Mouse (Mus musculus): Measurements from ENCODE around the gene Tmem200b. TPM values are rescaled to one million over a fixed set of nuclear protein-coding genes. Genes with fewer than 3 reads are reported as not detected.

Gene Tmem200b
- total RNA-seq, 1 experiment: 1.8 TPM

- in situ Hi-C loops (cut with MboI; ENCODE audit: low sequenced_read_pairs in 2 of 2, unreplicated experiment in 2 of 2): no loop called here
- Histone ChIP-seq H3K27ac (ENCODE audit: insufficient read depth, low read depth, low read length, poor library complexity, severe bottlenecking) (no peak overlapping the region), H3K4me1 (ENCODE audit: control insufficient read depth in 2 of 2, insufficient read depth in 2 of 2, low read length in 2 of 2, poor library complexity in 1 of 2) (peaks cover 5 to 24% of the 10 kb centered on the region in 2 experiments; a peak in 3 of 4 replicates), H3K9ac (ENCODE audit: insufficient read depth, low read depth, low read length, poor library complexity, severe bottlenecking) (no peak overlapping the region), H3K4me3 (ENCODE audit: insufficient read depth in 1 of 2, low read depth in 1 of 2, low read length in 2 of 2, poor library complexity in 1 of 2, severe bottlenecking in 1 of 2) (no peak overlapping the region; a peak in 1 of 4 replicates), H3K36me3 (ENCODE audit: control insufficient read depth, insufficient read depth, low read length, poor library complexity, severe bottlenecking) (no peaks in the 10 kb centered on the region), H3K9me3 (ENCODE audit: control insufficient read depth, insufficient read depth, low read depth, low read length) (no peaks in the 10 kb centered on the region)
- DNase-seq (ENCODE audit: low read depth, low spot score): no peak
- TF ChIP-seq ZC3H11A (IDR thresholded peaks at IDR 0.05; ENCODE audit: borderline replicate concordance, low read depth, low read length) (peak; percentile 43; the same call in 1 of the 2 replicates), HCFC1 (IDR thresholded peaks at IDR 0.05; ENCODE audit: borderline replicate concordance, insufficient read depth, low read length) (no peak)
These were observed 5.1 kb upstream of the Tmem200b start for GRCm38 (mm10) chr4:131916425-131916824.

DNA sequence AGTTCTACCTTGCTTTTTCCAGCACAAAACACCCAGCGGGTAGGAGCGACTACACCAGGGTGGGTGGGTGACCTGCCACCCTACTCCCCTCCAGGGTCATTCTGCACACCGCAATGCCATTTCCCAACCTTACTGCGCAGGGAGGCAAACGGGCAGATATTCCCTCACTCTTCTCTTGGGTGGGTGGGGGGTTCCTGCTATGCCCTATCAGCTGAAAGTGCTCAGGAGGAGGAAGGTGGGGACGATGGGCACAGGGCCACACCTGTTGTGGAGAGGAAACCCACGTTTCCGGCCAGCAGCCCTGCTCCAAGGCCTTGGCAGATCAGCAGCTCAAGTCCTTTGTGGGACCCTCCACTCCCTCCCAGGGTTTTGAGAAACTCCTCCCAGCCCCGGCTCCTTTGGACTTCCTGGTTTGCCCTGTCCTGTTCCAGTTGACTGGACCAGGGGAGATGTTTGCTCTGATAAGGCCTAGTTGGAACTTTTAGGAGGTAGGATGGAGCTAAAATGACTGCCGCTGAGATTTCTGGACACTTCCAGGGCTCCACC, 4.5 kb upstream of the Tmem200b start:
- DNase-seq (ENCODE audit: low read depth, low spot score): no peak
- no peak for TF ChIP-seq MAFK (IDR thresholded peaks at IDR 0.05; ENCODE audit: insufficient read depth, low read depth, low read length)
- TF ChIP-seq CHD2 (IDR thresholded peaks at IDR 0.05; ENCODE audit: low read depth, low read length): no peak
- no peak for TF ChIP-seq ZNF384 (IDR thresholded peaks at IDR 0.05; ENCODE audit: low read depth, low read length)
- no peak for TF ChIP-seq ZC3H11A (IDR thresholded peaks at IDR 0.05; ENCODE audit: borderline replicate concordance, low read depth, low read length)
- no peak for TF ChIP-seq HCFC1 (IDR thresholded peaks at IDR 0.05; ENCODE audit: borderline replicate concordance, insufficient read depth, low read length)
- H3K9me3 ChIP-seq (ENCODE audit: control insufficient read depth, insufficient read depth, low read depth, low read length): no peaks in the 10 kb centered on the region
- H3K4me3 ChIP-seq (ENCODE audit: insufficient read depth in 1 of 2, low read depth in 1 of 2, low read length in 2 of 2, poor library complexity in 1 of 2, severe bottlenecking in 1 of 2): no peak overlapping the region
- in situ Hi-C loops (cut with MboI; ENCODE audit: low sequenced_read_pairs in 2 of 2, unreplicated experiment in 2 of 2): no loop called here
- no peaks in the 10 kb centered on the region for H3K36me3 ChIP-seq (ENCODE audit: control insufficient read depth, insufficient read depth, low read length, poor library complexity, severe bottlenecking)
- H3K4me1 ChIP-seq (ENCODE audit: control insufficient read depth in 2 of 2, insufficient read depth in 2 of 2, low read length in 2 of 2, poor library complexity in 1 of 2): peaks cover 4 to 22% of the 10 kb centered on the region in 2 experiments; a peak in 3 of 4 replicates
- H3K27ac ChIP-seq (ENCODE audit: insufficient read depth, low read depth, low read length, poor library complexity, severe bottlenecking): no peak overlapping the region
- no peak overlapping the region for H3K9ac ChIP-seq (ENCODE audit: insufficient read depth, low read depth, low read length, poor library complexity, severe bottlenecking)

DNA sequence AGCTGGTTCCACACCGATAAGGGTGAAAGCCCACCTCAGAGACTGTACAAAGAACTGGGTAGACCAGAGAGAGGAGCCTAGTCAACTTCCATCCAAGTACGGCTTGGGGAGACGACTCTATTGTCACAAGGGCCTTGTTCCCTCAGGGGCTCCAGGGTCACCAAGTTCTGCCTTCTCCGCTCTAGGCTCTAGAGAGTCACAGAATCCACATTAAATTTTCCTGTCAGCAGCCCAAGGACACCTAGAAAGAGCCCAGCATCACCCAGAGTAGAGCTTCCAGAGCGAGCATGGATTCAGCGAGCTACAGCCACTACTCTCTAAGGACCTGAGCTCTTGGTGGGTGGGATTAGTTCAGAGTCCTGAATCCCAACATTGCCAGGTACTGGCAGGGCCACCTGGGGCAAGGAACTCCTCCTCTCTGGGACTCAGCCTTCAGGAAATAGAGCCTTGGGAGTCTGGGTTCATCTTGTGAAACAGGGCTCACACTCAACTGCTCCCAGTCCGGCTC, 3.5 kb upstream of the Tmem200b start:
- in situ Hi-C loops (cut with MboI; ENCODE audit: low sequenced_read_pairs in 2 of 2, unreplicated experiment in 2 of 2): no loop called here
- no peak overlapping the region for H3K27ac ChIP-seq (ENCODE audit: insufficient read depth, low read depth, low read length, poor library complexity, severe bottlenecking)
- no peak for DNase-seq (ENCODE audit: low read depth, low spot score)
- TF ChIP-seq HCFC1 (IDR thresholded peaks at IDR 0.05; ENCODE audit: borderline replicate concordance, insufficient read depth, low read length): no peak
- no peak for TF ChIP-seq ZC3H11A (IDR thresholded peaks at IDR 0.05; ENCODE audit: borderline replicate concordance, low read depth, low read length)
- no peak for TF ChIP-seq ZNF384 (IDR thresholded peaks at IDR 0.05; ENCODE audit: low read depth, low read length)
- no peak for TF ChIP-seq CHD2 (IDR thresholded peaks at IDR 0.05; ENCODE audit: low read depth, low read length)
- TF ChIP-seq MAFK (IDR thresholded peaks at IDR 0.05; ENCODE audit: insufficient read depth, low read depth, low read length): no peak
- no peaks in the 10 kb centered on the region for H3K9me3 ChIP-seq (ENCODE audit: control insufficient read depth, insufficient read depth, low read depth, low read length)
- no peak overlapping the region for H3K9ac ChIP-seq (ENCODE audit: insufficient read depth, low read depth, low read length, poor library complexity, severe bottlenecking)
- peaks cover 4 to 21% of the 10 kb centered on the region in 2 experiments; a peak in 3 of 4 replicates for H3K4me1 ChIP-seq (ENCODE audit: control insufficient read depth in 2 of 2, insufficient read depth in 2 of 2, low read length in 2 of 2, poor library complexity in 1 of 2)
- H3K36me3 ChIP-seq (ENCODE audit: control insufficient read depth, insufficient read depth, low read length, poor library complexity, severe bottlenecking): no peaks in the 10 kb centered on the region
- no peak overlapping the region for H3K4me3 ChIP-seq (ENCODE audit: insufficient read depth in 1 of 2, low read depth in 1 of 2, low read length in 2 of 2, poor library complexity in 1 of 2, severe bottlenecking in 1 of 2)

DNA sequence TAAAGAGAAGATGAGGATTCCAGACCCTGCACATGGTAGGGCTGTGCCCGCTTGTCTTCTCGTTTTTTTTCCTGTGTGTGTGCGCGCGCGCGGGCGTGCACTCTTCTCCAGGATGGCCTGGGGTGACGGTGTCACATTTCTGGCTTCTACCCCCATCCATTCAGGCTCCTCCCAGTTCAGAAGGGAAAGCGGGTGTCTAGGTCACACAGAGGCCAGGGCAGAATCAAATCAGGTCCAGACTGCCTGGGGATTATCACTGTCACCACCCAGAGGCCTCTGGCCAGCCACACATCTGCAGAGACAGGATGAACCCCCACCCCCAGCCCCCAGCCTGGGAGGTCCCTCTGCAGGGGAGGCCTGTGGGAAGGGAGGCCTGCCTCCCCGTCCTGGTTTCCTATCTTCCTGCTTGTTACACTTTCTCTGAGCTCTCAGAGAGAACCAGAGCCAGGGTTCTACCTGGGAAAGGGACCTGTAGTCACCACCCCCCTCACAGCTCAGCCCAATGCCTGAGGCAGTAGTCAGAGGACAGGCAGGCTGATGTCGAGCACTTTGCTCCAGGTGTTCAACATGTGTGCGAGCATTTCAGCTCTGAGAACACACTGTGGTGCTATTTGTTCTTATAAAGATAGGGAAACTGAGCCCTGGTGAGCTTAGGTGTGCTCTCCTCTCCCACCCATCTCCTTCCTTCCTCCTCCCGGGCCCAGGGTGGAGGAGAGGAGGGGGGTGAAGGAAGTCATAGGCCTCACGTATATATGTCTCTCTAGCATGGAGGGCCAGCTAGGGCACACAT, 2.7 kb upstream of the Tmem200b start:
- Histone ChIP-seq H3K4me3 (ENCODE audit: insufficient read depth in 1 of 2, low read depth in 1 of 2, low read length in 2 of 2, poor library complexity in 1 of 2, severe bottlenecking in 1 of 2) (no peak overlapping the region), H3K36me3 (ENCODE audit: control insufficient read depth, insufficient read depth, low read length, poor library complexity, severe bottlenecking) (no peaks in the 10 kb centered on the region), H3K27ac (ENCODE audit: insufficient read depth, low read depth, low read length, poor library complexity, severe bottlenecking) (no peak overlapping the region), H3K4me1 (ENCODE audit: control insufficient read depth in 2 of 2, insufficient read depth in 2 of 2, low read length in 2 of 2, poor library complexity in 1 of 2) (peaks cover 4 to 21% of the 10 kb centered on the region in 2 experiments; a peak in 3 of 4 replicates), H3K9ac (ENCODE audit: insufficient read depth, low read depth, low read length, poor library complexity, severe bottlenecking) (no peak overlapping the region), H3K9me3 (ENCODE audit: control insufficient read depth, insufficient read depth, low read depth, low read length) (no peaks in the 10 kb centered on the region)
- DNase-seq (ENCODE audit: low read depth, low spot score): peak; percentile 60
- in situ Hi-C loops (cut with MboI; ENCODE audit: low sequenced_read_pairs in 2 of 2, unreplicated experiment in 2 of 2): no loop called here
- TF ChIP-seq ZNF384 (IDR thresholded peaks at IDR 0.05; ENCODE audit: low read depth, low read length) (peak; percentile 63), ZC3H11A (IDR thresholded peaks at IDR 0.05; ENCODE audit: borderline replicate concordance, low read depth, low read length) (no peak)
